Mouse (Mus musculus) CH12.LX (cell line): ENCODE data around the gene Tmem176b. TPM values are rescaled to one million over a fixed set of nuclear protein-coding genes. Genes with fewer than 3 reads are reported as not detected.

Experiments used
- DNase-seq: peaks from one replicate; pipeline ENCODE4 v3.0.0-alpha.2; 2013; ENCODE audit errors: extremely low read depth
- H3K27ac ChIP-seq: 2 replicates; pipeline ENCODE4 v1.5.1; 2012; ENCODE audit warnings: low read depth, mild to moderate bottlenecking, control low read depth, moderate library complexity; ENCODE audit not compliant: insufficient read depth
- H3K27me3 ChIP-seq: replicated peaks from 2 replicates; pipeline ENCODE3; 2012; ENCODE audit warnings: inconsistent platforms
- H3K36me3 ChIP-seq, 2 experiments: replicated peaks in 1 of 2; 2 replicates each; pipeline versions ENCODE3 to v1.6.1; 2012; ENCODE audit warnings: inconsistent platforms in 1 of 2, low read length in 1 of 2, mild to moderate bottlenecking in 1 of 2, mixed read lengths in 1 of 2, moderate library complexity in 1 of 2; ENCODE audit not compliant: control insufficient read depth in 1 of 2, insufficient read depth in 1 of 2
- H3K4me1 ChIP-seq, 2 experiments: 2 replicates each; pipeline ENCODE4 v1.6.1; 2012; ENCODE audit warnings: inconsistent platforms in 1 of 2, moderate library complexity in 1 of 2; ENCODE audit not compliant: insufficient read depth in 2 of 2, control insufficient read depth in 1 of 2
- H3K4me2 ChIP-seq: 2 replicates; pipeline ENCODE4 v1.6.1; 2012; ENCODE audit warnings: low read depth, mild to moderate bottlenecking, control low read depth; ENCODE audit not compliant: poor library complexity, insufficient read depth, severe bottlenecking
- H3K4me3 ChIP-seq, 3 experiments: fragments of 150-350 bp in 1 of 3; sonication (generic) in 1 of 3; replicated peaks in 1 of 3; 2 replicates each; pipeline versions ENCODE3 to v1.5.1; 2011 to 2012; ENCODE audit warnings: low read depth in 2 of 3, low read length in 2 of 3, mild to moderate bottlenecking in 2 of 3, moderate library complexity in 2 of 3, control low read depth in 1 of 3, improper control_type of control experiment in 1 of 3, inconsistent platforms in 1 of 3, mixed read lengths in 1 of 3; ENCODE audit not compliant: poor library complexity in 1 of 3
- H3K79me2 ChIP-seq: replicated peaks from 2 replicates; pipeline ENCODE4 v1.6.1; 2012; ENCODE audit warnings: mild to moderate bottlenecking, moderate library complexity; ENCODE audit not compliant: control insufficient read depth, poor library complexity, insufficient read depth, severe bottlenecking; ENCODE audit errors: extremely low read depth
- H3K9ac ChIP-seq: 2 replicates; pipeline ENCODE4 v1.6.1; 2012; ENCODE audit warnings: low read depth, mild to moderate bottlenecking, control low read depth, moderate library complexity; ENCODE audit not compliant: insufficient read depth
- H3K9me3 ChIP-seq: replicated peaks from 2 replicates; pipeline ENCODE3; 2012; ENCODE audit warnings: low read length, inconsistent platforms, mixed read lengths
- BHLHE40 ChIP-seq: IDR thresholded peaks from 2 replicates; pipeline ENCODE4 v1.6.1; 2011; ENCODE audit warnings: mild to moderate bottlenecking, low read depth, low read length, improper control_type of control experiment
- ELF1 ChIP-seq: IDR thresholded peaks from 2 replicates; pipeline ENCODE4 v1.6.1; 2014; ENCODE audit warnings: low read depth, mild to moderate bottlenecking, inconsistent platforms, low read length, improper control_type of control experiment
- KAT2A ChIP-seq: IDR thresholded peaks from 2 replicates; pipeline ENCODE4 v1.6.1; 2012; ENCODE audit warnings: low read length, improper control_type of control experiment, inconsistent platforms; ENCODE audit not compliant: insufficient replicate concordance
- MAX ChIP-seq: IDR thresholded peaks from 2 replicates; pipeline ENCODE4 v1.6.1; 2011; ENCODE audit warnings: low read length, improper control_type of control experiment
- MAZ ChIP-seq: IDR thresholded peaks from 2 replicates; pipeline ENCODE4 v1.6.1; 2012; ENCODE audit warnings: low read depth, mild to moderate bottlenecking, inconsistent platforms, low read length, improper control_type of control experiment, moderate library complexity
- NELFE ChIP-seq: IDR thresholded peaks from 2 replicates; pipeline ENCODE4 v1.6.1; 2011; ENCODE audit warnings: low read depth, low read length, improper control_type of control experiment
- RAD21 ChIP-seq: IDR thresholded peaks from 2 replicates; pipeline ENCODE4 v1.6.1; 2011; ENCODE audit warnings: low read depth, mild to moderate bottlenecking, low read length, improper control_type of control experiment, moderate library complexity
- TCF12 ChIP-seq: IDR thresholded peaks from 2 replicates; pipeline ENCODE4 v1.6.1; 2014; ENCODE audit warnings: low read depth, mild to moderate bottlenecking, inconsistent platforms, low read length, improper control_type of control experiment
- USF1 ChIP-seq: IDR thresholded peaks from 2 replicates; pipeline ENCODE4 v1.6.1; 2014; ENCODE audit warnings: low read depth, mild to moderate bottlenecking, inconsistent platforms, low read length, improper control_type of control experiment
- USF2 ChIP-seq: conservative IDR thresholded peaks from 2 replicates; pipeline ENCODE4 v1.6.1; 2011; ENCODE audit warnings: low read depth, low read length, improper control_type of control experiment
- ZMIZ1 ChIP-seq: IDR thresholded peaks from 2 replicates; pipeline ENCODE4 v1.6.1; 2012; ENCODE audit warnings: low read depth, mild to moderate bottlenecking, inconsistent platforms, low read length, improper control_type of control experiment
- ZNF384 ChIP-seq: IDR thresholded peaks from 2 replicates; pipeline ENCODE4 v1.6.1; 2012; ENCODE audit warnings: low read depth, low read length, improper control_type of control experiment, inconsistent platforms
- dilution Hi-C: fragments of 300-500 bp; cut with MboI; formaldehyde crosslinking; loops from 2 replicates; pipeline ENCODE4 v1.14.3; 2020; ENCODE audit warnings: low sequenced_read_pairs; ENCODE audit not compliant: extremely low pct_unique_long_range_greater_than_20kb, extremely low pct_ligation_motif_present
- in situ Hi-C: fragments of 300-500 bp; cut with MboI; formaldehyde crosslinking; loops from 3 replicates; pipeline ENCODE4 v1.14.3; 2019; ENCODE audit warnings: low sequenced_read_pairs, low pct_ligation_motif_present, low pct_unique_long_range_greater_than_20kb, mixed read lengths
- polyA plus RNA-seq: library from polyadenylated mRNA; unstranded; fragments of >175 nt; gene quantifications from 2 replicates; pipeline ENCODE4 v1.2.1, GENCODE M21; 2012; ENCODE audit warnings: low read depth; ENCODE audit not compliant: insufficient read length
- total RNA-seq, 2 experiments: library from RNA; depleted of rRNA; stranded (reverse); fragments of 300-350 nt in 1 of 2; fragments of >200 nt in 1 of 2; gene quantifications; 2 replicates each; pipeline ENCODE4 v1.2.3; 2012 to 2014

Gene Tmem176b
- total and polyA plus RNA-seq, 3 experiments = 43.3 to 162 (median 89.8) TPM

DNA sequence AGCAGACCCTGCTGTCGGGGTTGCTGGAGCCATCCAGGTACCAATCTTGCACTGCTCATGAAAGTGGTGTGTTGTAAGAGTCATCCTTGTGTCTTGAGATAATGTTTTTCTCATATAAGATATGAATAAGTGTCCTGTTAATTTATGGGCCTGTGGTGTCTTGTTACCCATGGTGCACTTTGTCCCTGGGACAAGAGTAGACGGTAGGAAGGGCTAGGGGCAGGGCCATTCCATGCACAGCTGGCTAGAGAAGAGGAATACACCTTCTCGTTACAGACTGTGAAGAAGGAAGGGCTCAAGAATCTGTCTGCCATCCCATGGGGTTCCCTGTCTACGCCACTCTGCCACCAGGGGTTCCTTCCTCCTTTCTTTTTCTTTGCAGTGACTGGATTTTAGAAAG, 33.3 kb upstream of the Tmem176b start:
- DNase-seq = no peak
- H3K4me1 ChIP-seq = peaks cover 3 to 36% of the 10 kb centered on the region in 2 experiments
- no peaks in the 10 kb centered on the region for H3K36me3 ChIP-seq
- H3K4me2 ChIP-seq = no peak overlapping the region
- no peak overlapping the region for H3K27ac ChIP-seq
- no peak overlapping the region for H3K9ac ChIP-seq
- no peaks in the 10 kb centered on the region for H3K9me3 ChIP-seq
- H3K79me2 ChIP-seq = no peaks in the 10 kb centered on the region
- no peak overlapping the region for H3K4me3 ChIP-seq
- TF ChIP-seq NELFE (no peak), ELF1 (no peak), USF2 (no peak), TCF12 (no peak)
- in situ Hi-C loops = no loop called here
- H3K27me3 ChIP-seq = peaks cover 6% of the 10 kb centered on the region
- dilution Hi-C loops = no loop called here

DNA sequence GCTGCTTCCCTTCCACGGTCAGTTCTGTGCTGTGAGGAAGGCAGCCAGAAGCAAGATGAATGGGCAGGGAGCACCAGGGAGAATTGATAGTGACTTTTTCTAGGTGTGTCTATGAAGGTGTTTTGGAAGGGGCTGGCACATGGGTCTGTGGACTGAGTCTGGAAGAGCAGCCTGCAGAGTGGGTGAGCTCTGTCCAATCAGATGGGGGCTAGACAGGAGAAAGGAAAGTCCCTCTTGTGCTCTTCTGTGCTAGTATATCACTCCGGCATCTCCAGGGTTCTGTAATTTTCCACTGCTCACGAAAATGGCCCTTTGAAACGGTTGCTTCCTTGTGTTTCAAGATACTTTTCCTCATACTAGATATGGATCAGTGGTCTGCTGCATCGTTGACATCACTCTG, 31.3 kb upstream of the Tmem176b start, which contains the start of gene Aoc1:
Gene Aoc1, plus strand, starts transcription at position 301 of the 400 bp plus-strand sequence.
- Histone ChIP-seq H3K4me3 (no peak within 1 kb of the TSS), H3K36me3 (no peaks in the 10 kb centered on the region), H3K4me1 (peaks cover 3 to 37% of the 10 kb centered on the region in 2 experiments), H3K27ac (no peak within 1 kb of the TSS), H3K79me2 (no peaks in the 10 kb centered on the region), H3K9me3 (no peaks in the 10 kb centered on the region), H3K4me2 (no peak within 1 kb of the TSS), H3K9ac (no peak within 1 kb of the TSS), H3K27me3 (peaks cover 6% of the 10 kb centered on the region)
- in situ Hi-C loops (no loop called here), dilution Hi-C loops (no loop called here)
- TF ChIP-seq RAD21 = no peak
- DNase-seq = no peak

DNA sequence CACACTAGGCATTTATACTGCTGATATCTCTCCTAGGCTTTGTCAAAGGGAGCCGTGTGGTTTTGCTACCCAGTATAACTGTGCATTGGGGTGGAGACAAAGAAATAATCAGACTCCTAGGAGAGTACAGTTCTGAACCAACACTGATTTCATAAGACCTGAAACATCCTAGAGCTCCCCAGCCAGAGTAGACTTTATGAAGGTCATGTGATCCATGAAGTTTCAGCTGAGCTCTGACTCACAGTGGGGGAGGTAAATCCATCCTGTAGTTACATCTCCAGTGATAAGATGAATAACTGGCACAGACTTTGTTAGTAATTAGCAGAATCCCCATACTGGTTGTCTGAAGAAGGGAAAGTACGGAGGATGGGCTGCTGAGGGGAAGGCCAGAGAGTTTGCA, 28.5 kb upstream of the Tmem176b start:
- in situ Hi-C loops = loop anchor here (10.0 kb wide), 1 partner anchor 85 kb away; no protein-coding TSS in a partner anchor
- H3K4me2 ChIP-seq = no peak overlapping the region
- dilution Hi-C loops = no loop called here

DNA sequence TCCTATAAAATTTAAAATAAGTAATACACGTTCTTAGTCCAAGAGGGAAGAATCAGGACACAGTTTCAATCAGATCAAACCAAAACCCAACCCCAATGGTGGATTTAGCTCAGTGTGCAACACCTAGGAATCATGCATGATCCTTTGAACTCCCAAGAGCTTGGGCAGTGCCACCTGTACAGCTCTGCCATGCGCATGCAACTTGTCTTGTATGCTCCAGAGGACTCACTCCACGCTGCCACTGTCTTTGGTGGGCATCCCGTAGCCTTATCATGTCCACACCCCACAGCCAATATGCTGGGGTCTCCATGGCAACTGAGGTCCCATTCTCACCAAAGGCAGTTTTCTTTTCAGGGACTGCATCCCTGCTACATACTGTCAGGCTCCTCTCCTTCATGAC, 25.9 kb upstream of the Tmem176b start:
- no peak overlapping the region for H3K9ac ChIP-seq
- no peaks in the 10 kb centered on the region for H3K9me3 ChIP-seq
- H3K4me2 ChIP-seq = no peak overlapping the region
- H3K27ac ChIP-seq = no peak overlapping the region
- in situ Hi-C loops (loop anchor here (10.0 kb wide), 1 partner anchor 88 kb away; no protein-coding TSS in a partner anchor), dilution Hi-C loops (no loop called here)
- H3K4me1 ChIP-seq = peaks cover 3 to 11% of the 10 kb centered on the region in 2 experiments; a peak in 3 of 4 replicates
- H3K79me2 ChIP-seq = no peaks in the 10 kb centered on the region
- TF ChIP-seq USF2 (no peak), ZNF384 (no peak), ELF1 (no peak), KAT2A (no peak), ZMIZ1 (no peak), MAZ (no peak), MAX (no peak), BHLHE40 (no peak)
- no peaks in the 10 kb centered on the region for H3K36me3 ChIP-seq
- peaks cover 2% of the 10 kb centered on the region for H3K27me3 ChIP-seq
- DNase-seq = no peak
- no peak overlapping the region for H3K4me3 ChIP-seq

More for the DNA sequence above, 28.5 kb upstream of the Tmem176b start:
- no peaks in the 10 kb centered on the region for H3K36me3 ChIP-seq
- peaks cover 3 to 29% of the 10 kb centered on the region in 2 experiments for H3K4me1 ChIP-seq
- TF ChIP-seq USF1 (peak; percentile 6; the same call in 1 of the 2 replicates), RAD21 (no peak)
- H3K27me3 ChIP-seq = no peaks in the 10 kb centered on the region
- H3K9ac ChIP-seq = no peak overlapping the region
- no peaks in the 10 kb centered on the region for H3K9me3 ChIP-seq
- DNase-seq = no peak
- no peak overlapping the region for H3K27ac ChIP-seq
- no peak overlapping the region for H3K4me3 ChIP-seq
- H3K79me2 ChIP-seq = no peaks in the 10 kb centered on the region
